Mouse (Mus musculus) B cell, adult 2 months (primary cell): Measurements from ENCODE around the gene Olfr723.
"Not testable (repeated sequence)": the region's sequence is repeated elsewhere in the genome, so short reads cannot be mapped to it uniquely, and the experiment has no call there.

Source experiments
- DNase-seq, 2 experiments: peaks; one replicate each; pipeline ENCODE4 v3.0.0; 2022

The Olfr723 gene

DNA sequence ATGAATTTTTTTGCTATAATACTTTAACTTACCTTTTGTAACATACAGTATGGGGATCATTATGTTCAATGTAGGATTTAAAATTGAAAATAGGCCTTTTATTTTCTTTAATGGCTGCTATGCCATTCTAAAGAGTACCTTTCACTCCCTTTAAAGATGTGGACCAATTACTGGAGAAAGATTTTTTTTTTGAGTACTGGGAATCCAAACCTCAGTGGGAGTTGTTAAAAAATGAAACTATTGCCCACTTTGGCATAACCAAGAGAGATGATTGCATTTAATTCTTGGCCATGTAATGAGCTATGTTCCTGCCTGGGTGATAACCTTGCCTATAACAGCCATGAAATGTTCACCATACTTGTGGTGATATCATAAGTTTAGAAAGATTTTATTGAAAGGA lies at the start of gene Olfr723:
Olfr723 (minus strand) TSS at position 101 of the 400 bp plus-strand sequence.
- DNase-seq: not testable (repeated sequence)

DNA sequence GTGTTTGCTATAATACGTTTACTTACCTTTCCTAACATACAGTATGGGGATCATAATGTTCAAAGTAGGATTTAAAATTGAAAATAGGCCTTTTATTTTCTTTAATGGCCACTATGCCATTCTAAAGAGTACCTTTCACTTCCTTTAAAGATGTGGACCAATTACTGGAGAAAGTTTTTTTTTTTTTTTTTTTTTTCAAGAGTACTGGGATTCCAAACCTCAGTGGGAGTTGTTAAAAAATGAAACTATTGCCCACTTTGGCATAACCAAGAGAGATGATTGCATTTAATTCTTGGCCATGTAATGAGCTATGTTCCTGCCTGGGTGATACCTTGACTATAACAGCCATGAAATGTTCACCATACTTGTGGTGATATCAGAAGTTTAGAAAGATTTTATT lies 31.6 kb upstream of the Olfr723 start, which contains the start of gene Olfr724:
Olfr724 (minus strand) TSS at position 101 of the 400 bp plus-strand sequence.
- DNase-seq: not testable (repeated sequence)

GRCm38 (mm10) chr14:49955890-49956289 lies 24.3 kb upstream of the Olfr723 start:
- no peak for DNase-seq

DNA sequence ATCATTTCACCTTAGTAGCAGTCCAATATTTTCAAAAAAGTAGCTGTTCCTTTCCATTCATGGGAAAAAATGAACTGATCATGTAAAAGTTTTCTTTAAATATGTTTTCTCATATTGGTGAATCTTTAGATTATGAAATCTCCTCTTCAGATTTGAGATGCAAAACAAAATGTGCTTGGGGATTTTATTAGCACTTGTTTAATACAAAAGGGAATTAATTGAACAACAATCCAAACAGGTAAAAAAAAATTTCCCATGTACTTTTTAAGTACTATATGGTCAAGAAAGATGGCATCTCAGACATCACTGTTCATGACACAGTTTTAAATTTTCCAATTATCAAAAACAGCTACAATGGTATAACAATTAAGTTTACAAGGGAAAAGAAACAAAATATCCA lies 29.7 kb downstream of the Olfr723 start, which contains the start of gene Olfr722:
Olfr722 (minus strand) TSS at position 101 of the 400 bp plus-strand sequence.
- DNase-seq: no peak
